Mouse (Mus musculus) spleen, adult 2 months (tissue): ENCODE results near the gene Trim12c. TPM values are rescaled to one million over a fixed set of nuclear protein-coding genes. Genes with fewer than 3 reads are reported as not detected.

ENCODE experiments used
- DNase-seq, 2 experiments: peaks; one replicate each; pipeline versions ENCODE4 v3.0.0 to v3.0.0-alpha.2; 2012 to 2021; ENCODE audit warnings: low spot score in 2 of 2, low read depth in 1 of 2
- H3K27ac ChIP-seq: fragments of 200-500 bp; 2 replicates; pipeline ENCODE4 v1.5.1; 2012; ENCODE audit warnings: low read length, inconsistent platforms; ENCODE audit not compliant: insufficient read depth
- H3K27me3 ChIP-seq: fragments of 200-500 bp; 2 replicates; pipeline ENCODE4 v1.6.1; 2012; ENCODE audit warnings: mild to moderate bottlenecking, moderate library complexity, low read length, inconsistent platforms; ENCODE audit not compliant: control insufficient read depth, insufficient read depth
- H3K36me3 ChIP-seq: fragments of 200-500 bp; 2 replicates; pipeline ENCODE4 v1.6.1; 2012; ENCODE audit warnings: mild to moderate bottlenecking, low read length, inconsistent platforms; ENCODE audit not compliant: control insufficient read depth, insufficient read depth
- H3K4me1 ChIP-seq: fragments of 200-500 bp; 2 replicates; pipeline ENCODE4 v1.6.1; 2011; ENCODE audit warnings: inconsistent platforms; ENCODE audit not compliant: control insufficient read depth, insufficient read depth, insufficient read length
- H3K4me3 ChIP-seq: fragments of 200-500 bp; 2 replicates; pipeline ENCODE4 v1.5.1; 2011; ENCODE audit warnings: mild to moderate bottlenecking, inconsistent platforms; ENCODE audit not compliant: insufficient read depth, insufficient read length; ENCODE audit errors: extremely low read depth
- CTCF ChIP-seq: fragments of 200-500 bp; IDR thresholded peaks from 2 replicates; pipeline ENCODE4 v1.5.1; 2011; ENCODE audit warnings: mild to moderate bottlenecking, inconsistent platforms; ENCODE audit not compliant: insufficient read depth, insufficient read length, insufficient replicate concordance; ENCODE audit errors: extremely low read depth
- POLR2A ChIP-seq: fragments of 200-500 bp; IDR thresholded peaks from 2 replicates; pipeline ENCODE4 v1.6.1; 2011; ENCODE audit warnings: low read depth, low read length, inconsistent platforms
- WGBS: fragments of 180-500 bp; shearing (Covaris S2); methylation state at CpG from one replicate; pipeline ENCODE4 v1.1.7; 2018; 5-methylcytosine and 5-hydroxymethylcytosine counted together
- polyA plus RNA-seq: library from polyadenylated mRNA; depleted of rRNA; stranded (reverse); fragments of >200 nt; gene quantifications from 2 replicates; pipeline ENCODE4 v1.2.3, GENCODE M21; 2012; rRNA removed

The Trim12c gene
- polyA plus RNA-seq, 1 experiment, result 5.0 TPM

DNA sequence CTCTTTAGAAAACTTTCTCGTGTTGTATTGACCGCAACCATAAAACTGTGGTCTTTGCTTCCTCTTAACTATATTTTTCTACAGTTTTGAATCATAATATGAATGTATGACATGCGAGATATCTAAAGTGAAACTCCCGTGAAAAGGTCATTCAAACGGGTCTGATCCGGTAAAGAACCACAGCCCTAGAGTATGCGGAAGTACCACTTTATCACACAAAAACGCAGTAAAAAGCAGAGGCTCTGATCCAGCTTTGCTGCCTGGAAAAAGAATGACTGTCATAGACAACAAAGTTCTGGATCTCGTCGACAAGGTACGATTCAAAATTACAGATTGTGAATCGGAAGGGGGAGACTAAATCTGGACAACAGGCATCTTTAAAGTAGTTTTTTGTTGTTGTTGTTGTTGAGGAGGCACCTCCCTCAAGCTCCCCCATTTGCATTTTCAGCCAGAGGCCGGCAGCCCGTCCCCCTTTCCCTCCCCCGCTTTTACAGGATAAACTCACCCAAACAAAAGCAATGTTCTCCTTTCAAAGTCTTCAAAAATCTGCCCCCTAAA, 38.3 kb downstream of the Trim12c start:
- H3K4me1 ChIP-seq, result peaks cover 4% of the 10 kb centered on the region; the same call in 1 of the 2 replicates
- DNase-seq, result no peak
- no peaks in the 10 kb centered on the region for H3K36me3 ChIP-seq
- peak overlapping the region; percentile 91 for H3K27ac ChIP-seq
- H3K27me3 ChIP-seq, result no peaks in the 10 kb centered on the region
- WGBS, result under 1% methylated on average over 15 of the region's 15 CpGs
- TF ChIP-seq POLR2A, result no peak
- no peak for TF ChIP-seq CTCF
- H3K4me3 ChIP-seq, result peak overlapping the region; percentile 56

GRCm38 (mm10) chr7:104291638-104292400, 61.3 kb downstream of the Trim12c start:
- H3K27me3 ChIP-seq, result no peaks in the 10 kb centered on the region
- peak overlapping the region; percentile 94 for H3K27ac ChIP-seq
- peak; percentile 28 to 88 for DNase-seq
- H3K36me3 ChIP-seq, result no peaks in the 10 kb centered on the region
- WGBS, result 64% methylated on average over 5 of the region's 5 CpGs
- TF ChIP-seq POLR2A (peak; percentile 47), CTCF (no peak)
- peaks cover 38% of the 10 kb centered on the region for H3K4me1 ChIP-seq
- no peak overlapping the region for H3K4me3 ChIP-seq

DNA sequence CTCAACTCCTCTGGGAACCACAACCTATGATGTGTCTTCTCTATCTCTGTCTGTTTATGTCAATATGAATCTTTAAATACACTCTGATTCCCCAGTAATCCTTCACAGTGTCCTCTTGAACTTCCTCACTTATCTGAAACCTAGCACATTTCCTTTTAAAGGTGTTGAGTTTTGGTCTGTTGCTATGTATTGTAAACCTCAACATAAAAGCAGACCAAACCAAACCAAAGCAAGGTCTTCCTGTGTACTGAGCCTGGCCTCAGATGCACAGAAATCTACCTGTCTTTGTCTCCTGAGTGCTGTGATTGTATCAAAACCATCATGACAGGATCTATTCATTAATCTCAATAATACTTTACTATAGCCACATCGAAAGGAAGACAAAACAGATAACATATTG, 62.5 kb downstream of the Trim12c start:
- peak in 1 of 2 experiments; percentile 69 for DNase-seq
- Histone ChIP-seq H3K27me3 (no peaks in the 10 kb centered on the region), H3K4me3 (no peak overlapping the region), H3K27ac (peak overlapping the region; percentile 96), H3K4me1 (peaks cover 34% of the 10 kb centered on the region), H3K36me3 (no peaks in the 10 kb centered on the region)
- WGBS, result 78% methylated on average over 1 of the region's 1 CpGs
- no peak for TF ChIP-seq POLR2A
- TF ChIP-seq CTCF, result no peak

Other genes with a start within 250 kb of the Trim12c start
- gene Olfr646, start 248.5 kb downstream of the Trim12c start, polyA plus RNA-seq, result 0.08 TPM in 1 of 2 replicates, not detected in the other
- not detected in 2 replicates for gene Ubqln5, start 223.5 kb downstream of the Trim12c start, polyA plus RNA-seq
- gene Olfr643, start 216.0 kb downstream of the Trim12c start, polyA plus RNA-seq, result not detected in 2 replicates
- gene Ubqln3, start 210.1 kb downstream of the Trim12c start, polyA plus RNA-seq, result not detected in 2 replicates
- gene Ubqlnl, start 202.8 kb downstream of the Trim12c start, polyA plus RNA-seq, result not detected in 2 replicates
- gene Olfm5, start 188.5 kb downstream of the Trim12c start, polyA plus RNA-seq, result not detected in 2 replicates
- gene Olfr648, start 170.0 kb downstream of the Trim12c start, polyA plus RNA-seq, result not detected in 2 replicates
- gene Olfr649, start 157.4 kb downstream of the Trim12c start, polyA plus RNA-seq, result not detected in 2 replicates
- 0.34 and 0.36 TPM in 2 replicates for gene Trim6, start 134.6 kb downstream of the Trim12c start, polyA plus RNA-seq
- 13.5 and 14.5 TPM in 2 replicates for gene Trim34a, start 108.9 kb downstream of the Trim12c start, polyA plus RNA-seq
- 1.7 and 1.8 TPM in 2 replicates for gene Trim5, start 65.3 kb downstream of the Trim12c start, polyA plus RNA-seq
- 6.2 and 7.5 TPM in 2 replicates for gene Trim12a, start 37.9 kb downstream of the Trim12c start, polyA plus RNA-seq
- 5.7 and 6.7 TPM in 2 replicates for gene Trim34b, start 23.9 kb downstream of the Trim12c start, polyA plus RNA-seq
- 2.8 and 3.5 TPM in 2 replicates for gene Trim30b, start 16.5 kb upstream of the Trim12c start, polyA plus RNA-seq
- gene Trim30c, start 47.5 kb upstream of the Trim12c start, polyA plus RNA-seq, result 0.49 and 0.51 TPM in 2 replicates
- 8.1 and 8.8 TPM in 2 replicates for gene Trim30a, start 111.8 kb upstream of the Trim12c start, polyA plus RNA-seq
- gene Trim30d, start 154.5 kb upstream of the Trim12c start, polyA plus RNA-seq, result 2.8 and 2.9 TPM in 2 replicates
- gene Olfr651, start 196.8 kb upstream of the Trim12c start, polyA plus RNA-seq, result not detected in 2 replicates
- not detected in 2 replicates for gene Olfr652, start 207.5 kb upstream of the Trim12c start, polyA plus RNA-seq
- gene Olfr653, start 224.0 kb upstream of the Trim12c start, polyA plus RNA-seq, result not detected in 2 replicates
- not detected in 2 replicates for gene Olfr654, start 233.7 kb upstream of the Trim12c start, polyA plus RNA-seq
- not detected in 2 replicates for gene Olfr655, start 248.4 kb upstream of the Trim12c start, polyA plus RNA-seq